In genomic region chrX:57228178-57228577, GRCm38 (mm10) we compare ENCODE assay signal across 26 mouse cellular contexts. TPM values are rescaled to one million over a fixed set of nuclear protein-coding genes. Genes with fewer than 3 reads are reported as not detected.
A peak's percentile ranks its signal among the peaks of the same experiment; 100 is the strongest.
DNase-seq lines count a peak whose midpoint lies in the region; ATAC-seq and TF ChIP-seq lines count a peak whose summit lies in the region.
"Had no signal": no experiment of that assay in that cellular context is flagged by ENCODE, and none has a peak within 500 bp of the region (broad histone marks: within the 10 kb centered on the region; RNA-seq: fewer than 3 reads in every experiment).

No protein-coding gene starts in this region.

- H3K9me3 ChIP-seq in forebrain, embryonic 13.5 days (replicated peaks), result no peaks in the 10 kb centered on the region
- H3K9me3 ChIP-seq in kidney, embryonic 16.5 days (ENCODE audit: low read length), result no peaks in the 10 kb centered on the region
- H3K9me3 ChIP-seq: heart, embryonic 15.5 days; intestine, embryonic 15.5 days; limb, embryonic 13.5 days; liver, embryonic 15.5 days; midbrain, embryonic 13.5 days had no signal

- WGBS in lung, adult 2 months, result 48% methylated on average over 2 of the region's 2 CpGs
- whole genome bisulfite sequencing in forebrain, embryonic 13.5 days, result 65% methylated on average over 2 of the region's 2 CpGs
- 63% methylated on average over 2 of the region's 2 CpGs for WGBS in kidney, embryonic 16.5 days

- H3K9ac ChIP-seq in forebrain, embryonic 13.5 days, result no peak overlapping the region
- no peak overlapping the region for H3K9ac ChIP-seq in kidney, embryonic 16.5 days (replicated peaks; ENCODE audit: low read length)
- H3K9ac ChIP-seq: heart, embryonic 15.5 days; intestine, embryonic 15.5 days; limb, embryonic 13.5 days; liver, embryonic 15.5 days; midbrain, embryonic 13.5 days had no signal

- DNase-seq in lung, postnatal 36 days, result peak; percentile 7
- no peak for DNase-seq in lung, adult 2 months
- peak; percentile 33 to 58 for DNase-seq in thymus, postnatal 36 days
- DNase-seq in urinary bladder, postnatal 36 days (ENCODE audit: low spot score in 2 of 2), result no peak
- DNase-seq: adrenal gland, adult 8-10 months; cerebellum, adult 11-12 months; cerebellum, postnatal 25 days; gastrocnemius, adult 2 months; heart, adult 18-20 months; lung, postnatal 4 days had no signal

- no peak overlapping the region for H3K27ac ChIP-seq in forebrain, embryonic 13.5 days
- no peak overlapping the region for H3K27ac ChIP-seq in kidney, embryonic 16.5 days (ENCODE audit: low read length)
- H3K27ac ChIP-seq: gastrocnemius, adult 2 months; heart, embryonic 15.5 days; intestine, embryonic 15.5 days; limb, embryonic 13.5 days; liver, embryonic 15.5 days; midbrain, embryonic 13.5 days had no signal

- ATAC-seq in common myeloid progenitor, adult 5-6 weeks (replicated peaks; ENCODE audit: low read depth, poor library complexity, severe bottlenecking), result peak; percentile 52; the same call in 1 of the 2 replicates
- peak; percentile 63; the same call in 1 of the 2 replicates for ATAC-seq in neutrophil, adult 5-6 weeks (ENCODE audit: extremely low read depth, insufficient number of reproducible peaks, low FRiP score, poor library complexity, severe bottlenecking)
- no peak for ATAC-seq in forebrain, embryonic 13.5 days
- no peak for ATAC-seq in kidney, embryonic 16.5 days (ENCODE audit: low FRiP score, low TSS enrichment)
- ATAC-seq: forebrain, embryonic 14.5 days; intestine, embryonic 15.5 days; midbrain, embryonic 13.5 days had no signal

- H3K4me2 ChIP-seq in forebrain, embryonic 13.5 days, result no peak overlapping the region
- no peak overlapping the region for H3K4me2 ChIP-seq in kidney, embryonic 16.5 days (replicated peaks; ENCODE audit: low read depth, low read length)
- H3K4me2 ChIP-seq: heart, embryonic 15.5 days; intestine, embryonic 15.5 days; limb, embryonic 13.5 days; liver, embryonic 15.5 days; midbrain, embryonic 13.5 days had no signal

- no peaks in the 10 kb centered on the region for H3K4me1 ChIP-seq in lung, adult 2 months (ENCODE audit: control insufficient read depth, insufficient read depth, low read length)
- H3K4me1 ChIP-seq in forebrain, embryonic 13.5 days, result no peaks in the 10 kb centered on the region
- H3K4me1 ChIP-seq in kidney, embryonic 16.5 days (ENCODE audit: insufficient read depth, low read length), result no peaks in the 10 kb centered on the region
- H3K4me1 ChIP-seq: heart, embryonic 15.5 days; intestine, embryonic 15.5 days; limb, embryonic 13.5 days; liver, embryonic 15.5 days; midbrain, embryonic 13.5 days had no signal

- TF ChIP-seq POLR2A in lung, adult 2 months (IDR thresholded peaks at IDR 0.05; ENCODE audit: borderline replicate concordance, extremely low read depth, low read depth, low read length), result no peak

- H3K4me3 ChIP-seq in lung, adult 2 months (replicated peaks; ENCODE audit: extremely low read depth, low read depth, low read length), result no peak overlapping the region
- no peak overlapping the region for H3K4me3 ChIP-seq in forebrain, embryonic 13.5 days
- no peak overlapping the region for H3K4me3 ChIP-seq in kidney, embryonic 16.5 days (ENCODE audit: low read length)
- H3K4me3 ChIP-seq: gastrocnemius, adult 2 months; heart, embryonic 15.5 days; intestine, embryonic 15.5 days; limb, embryonic 13.5 days; liver, embryonic 15.5 days; midbrain, embryonic 13.5 days had no signal

- TF ChIP-seq CTCF in lung, adult 2 months (IDR thresholded peaks at IDR 0.05; ENCODE audit: insufficient read depth, low read length), result no peak

- no peaks in the 10 kb centered on the region for H3K36me3 ChIP-seq in forebrain, embryonic 13.5 days (ENCODE audit: poor library complexity, severe bottlenecking)
- no peaks in the 10 kb centered on the region for H3K36me3 ChIP-seq in kidney, embryonic 16.5 days (ENCODE audit: insufficient read depth, low read length)
- H3K36me3 ChIP-seq: heart, embryonic 15.5 days; intestine, embryonic 15.5 days; limb, embryonic 13.5 days; liver, embryonic 15.5 days; midbrain, embryonic 13.5 days had no signal

- no peaks in the 10 kb centered on the region for H3K27me3 ChIP-seq in forebrain, embryonic 13.5 days
- H3K27me3 ChIP-seq in kidney, embryonic 16.5 days (ENCODE audit: insufficient read depth, low read length), result no peaks in the 10 kb centered on the region; the same call in 1 of the 2 replicates
- H3K27me3 ChIP-seq: heart, embryonic 15.5 days; intestine, embryonic 15.5 days; limb, embryonic 13.5 days; liver, embryonic 15.5 days; midbrain, embryonic 13.5 days had no signal

RNA-seq across cellular contexts. Expression of gene Cd40lg, which starts 16.2 kb away (rescaled TPM):
- 0.26 and 0.30 TPM in 2 replicates for polyA plus RNA-seq in lung, adult 2 months (2012; rRNA removed)
- total RNA-seq in common myeloid progenitor, adult 5-6 weeks (2017), result not detected in 2 replicates
- 1.2 and 3.5 TPM in 2 replicates for total RNA-seq in neutrophil, adult 5-6 weeks (2017)
- polyA plus RNA-seq in forebrain, embryonic 13.5 days (2015; fragmentation: Nextera tagmentation; extraction: Ambion mirVana), result not detected in 2 replicates
- polyA plus RNA-seq in kidney, embryonic 16.5 days (2015; fragmentation: Nextera tagmentation; extraction: Ambion mirVana), result not detected in 2 replicates
- total RNA-seq: ES-E14; gastrocnemius, adult 2 months; layer of hippocampus, postnatal 14 days; left cerebral cortex, postnatal 10 days had no signal
- polyA plus RNA-seq: brain, embryonic 14.5 days; forebrain, embryonic 14.5 days; heart, embryonic 15.5 days; hindbrain, embryonic 11.5 days; intestine, embryonic 15.5 days; kidney, embryonic 14.5 days; limb, embryonic 13.5 days; liver, embryonic 15.5 days; midbrain, embryonic 13.5 days had no signal

Comparison
In these comparisons a context has a peak if more than half of its experiments do, and no peak if none do; other contexts are left out.
1. DNase-seq: peak in lung, postnatal 36 days (single experiment) and thymus, postnatal 36 days (2 of 2); none in lung, adult 2 months (single experiment) and urinary bladder, postnatal 36 days (0 of 2).
2. ATAC-seq: peak in common myeloid progenitor, adult 5-6 weeks (single experiment) and neutrophil, adult 5-6 weeks (single experiment); none in forebrain, embryonic 13.5 days (single experiment) and kidney, embryonic 16.5 days (single experiment).